Mouse (Mus musculus): ENCODE results near the gene Usp10.

GRCm38 (mm10) chr8:119952747-119953146, 42.6 kb downstream of the Usp10 start:
- TF ChIP-seq CTCF (IDR thresholded peaks at IDR 0.05) (no peak), EP300 (IDR thresholded peaks at IDR 0.05) (no peak)

Data from lung, postnatal 0 days (tissue).